Mouse (Mus musculus): Measurements from ENCODE around the gene Bad. TPM values are rescaled to one million over a fixed set of nuclear protein-coding genes. Genes with fewer than 3 reads are reported as not detected.

The Bad gene
- total RNA-seq, 2 experiments from 2014 or later, result 34.3 to 37.7 TPM

- no peak for DNase-seq (ENCODE audit: low spot score in 2 of 2)
Measured at GRCm38 (mm10) chr19:6913991-6914390, 27.7 kb upstream of the Bad start.

- no peak for DNase-seq (ENCODE audit: low spot score in 2 of 2)
Measured at GRCm38 (mm10) chr19:6914540-6914939, 27.1 kb upstream of the Bad start.

GRCm38 (mm10) chr19:6915276-6915675 is 26.4 kb upstream of the Bad start:
- no peak for DNase-seq (ENCODE audit: low spot score in 2 of 2)

- no peak for DNase-seq (ENCODE audit: low spot score in 2 of 2)
Measured at GRCm38 (mm10) chr19:6916496-6916895, 25.2 kb upstream of the Bad start.

GRCm38 (mm10) chr19:6918321-6918720 is 23.3 kb upstream of the Bad start:
- DNase-seq (ENCODE audit: low spot score in 2 of 2), result no peak

GRCm38 (mm10) chr19:6919431-6919830 is 22.2 kb upstream of the Bad start:
- no peak for DNase-seq (ENCODE audit: low spot score in 2 of 2)

GRCm38 (mm10) chr19:6919876-6920740 is 21.6 kb upstream of the Bad start:
- no peak for DNase-seq (ENCODE audit: low spot score in 2 of 2)

- peak in 1 of 2 experiments; percentile 67 for DNase-seq (ENCODE audit: low spot score in 2 of 2)
Measured at GRCm38 (mm10) chr19:6920741-6921636, 20.7 kb upstream of the Bad start.

GRCm38 (mm10) chr19:6921647-6922567 is 19.8 kb upstream of the Bad start, which contains the start of gene Esrra:
Gene Esrra (minus strand): TSS chr19:6921813.
- DNase-seq (ENCODE audit: low spot score in 2 of 2), result peak; percentile 99

GRCm38 (mm10) chr19:6922901-6923735 is 18.5 kb upstream of the Bad start:
- DNase-seq (ENCODE audit: low spot score in 2 of 2), result no peak

- DNase-seq (ENCODE audit: low spot score in 2 of 2), result peak; percentile 86 to 90
Measured at GRCm38 (mm10) chr19:6924461-6925306, 17.0 kb upstream of the Bad start.

GRCm38 (mm10) chr19:6925307-6925573 is 16.4 kb upstream of the Bad start, which contains the start of gene Catsperz:
Gene Catsperz (minus strand): TSS chr19:6925380.
- no peak for DNase-seq (ENCODE audit: low spot score in 2 of 2)

GRCm38 (mm10) chr19:6925611-6926329 is 15.9 kb upstream of the Bad start:
- no peak for DNase-seq (ENCODE audit: low spot score in 2 of 2)

GRCm38 (mm10) chr19:6926559-6927255 is 15.0 kb upstream of the Bad start:
- DNase-seq (ENCODE audit: low spot score in 2 of 2), result no peak

- no peak for DNase-seq (ENCODE audit: low spot score in 2 of 2)
Measured at GRCm38 (mm10) chr19:6928080-6928479, 13.6 kb upstream of the Bad start.

- DNase-seq (ENCODE audit: low spot score in 2 of 2), result no peak
Measured at GRCm38 (mm10) chr19:6931002-6931401, 10.7 kb upstream of the Bad start.

- DNase-seq (ENCODE audit: low spot score in 2 of 2), result no peak
Measured at GRCm38 (mm10) chr19:6932018-6932417, 9.6 kb upstream of the Bad start.

GRCm38 (mm10) chr19:6933102-6933435 is 8.6 kb upstream of the Bad start:
- no peak for DNase-seq (ENCODE audit: low spot score in 2 of 2)
